Mouse (Mus musculus) erythroblast, embryonic 14.5 days (primary cell): ENCODE results near the gene Ctdsp1.

Source experiments
- GATA1 ChIP-seq: IDR thresholded peaks from 2 replicates; pipeline ENCODE4 v1.6.1; 2012; ENCODE audit warnings: low read length, inconsistent platforms, mixed read lengths
- TAL1 ChIP-seq: IDR thresholded peaks from 3 replicates; pipeline ENCODE4 v1.6.1; 2012; ENCODE audit warnings: low read length, inconsistent platforms, mixed read lengths

- TF ChIP-seq GATA1 (no peak), TAL1 (no peak)
Observed at GRCm38 (mm10) chr1:74444538-74444937, 53.2 kb downstream of the Ctdsp1 start.
